Mouse (Mus musculus): Measurements from ENCODE around the gene Rab11fip2. TPM values are rescaled to one million over a fixed set of nuclear protein-coding genes. Genes with fewer than 3 reads are reported as not detected.

The Rab11fip2 gene
- total RNA-seq, 2 experiments from 2014 or later: 10.9 to 12.5 TPM

DNA sequence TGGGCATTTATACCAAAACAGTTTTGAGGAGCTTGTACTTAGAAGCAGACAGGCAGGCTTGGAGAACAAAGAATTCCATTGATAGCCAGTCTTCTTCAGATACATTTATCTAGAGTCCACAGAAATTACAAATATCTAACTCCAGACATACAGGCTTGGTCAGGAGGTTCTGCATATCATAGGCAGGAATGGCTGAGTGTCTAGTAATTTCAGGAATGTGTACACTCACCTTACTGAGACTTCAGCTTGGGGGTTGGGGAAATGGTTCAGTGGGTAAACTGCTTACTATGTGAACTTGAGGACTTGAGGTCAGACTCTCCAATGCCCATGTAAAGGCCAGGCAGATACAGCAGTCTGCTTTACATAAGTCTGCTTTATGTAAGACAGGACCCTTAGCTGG, 81.0 kb downstream of the Rab11fip2 start:
- DNase-seq: no peak
- intact Hi-C loops (cut with DNase I): no loop called here

DNA sequence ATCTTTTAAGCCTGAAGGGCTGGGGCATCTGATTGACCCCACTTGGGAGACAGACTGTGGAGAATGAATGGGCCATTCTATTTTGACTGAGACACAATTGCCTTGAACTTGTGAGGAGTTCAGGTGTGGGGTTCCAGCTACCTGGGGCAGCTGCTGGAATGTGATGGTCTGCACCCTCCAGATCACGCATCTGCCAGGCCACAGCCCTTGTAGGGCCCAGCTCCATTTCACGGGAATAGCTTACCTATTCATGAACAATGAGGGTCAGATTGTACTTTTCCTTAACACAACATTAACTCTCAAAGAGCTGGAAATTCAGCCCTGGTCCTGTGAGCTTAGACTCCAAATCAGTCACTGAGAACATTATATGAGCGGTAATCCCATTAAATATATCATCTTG, 82.7 kb downstream of the Rab11fip2 start:
- intact Hi-C loops (cut with DNase I): no loop called here
- DNase-seq: no peak

- intact Hi-C loops (cut with DNase I): no loop called here
Observed at GRCm38 (mm10) chr19:59853061-59853460, 90.4 kb downstream of the Rab11fip2 start.

More at GRCm38 (mm10) chr19:59853061-59853460, 90.4 kb downstream of the Rab11fip2 start:
- DNase-seq: peak; percentile 7 to 15

Data from heart, postnatal 10 days (tissue).